Mouse (Mus musculus) erythroid progenitor cell, adult 5-6 weeks (primary cell): ENCODE data around the gene Rftn1. TPM values are rescaled to one million over a fixed set of nuclear protein-coding genes. Genes with fewer than 3 reads are reported as not detected.

Experiments
- ATAC-seq: replicated peaks from 2 replicates; pipeline ENCODE4 v1.8.0; 2016; ENCODE audit warnings: moderate number of reproducible peaks, mild to moderate bottlenecking, moderate TSS enrichment, inconsistent platforms; ENCODE audit not compliant: poor library complexity, low FRiP score, severe bottlenecking
- total RNA-seq, 2 experiments: library from RNA; stranded (forward) in 1 of 2; stranded (reverse) in 1 of 2; fragments of 150-400 nt in 1 of 2; fragments of 186-747, 209-891 nt in 1 of 2; gene quantifications; 2 replicates each; pipeline versions ENCODE4 v1.2.3 to v1.2.4; 2015 to 2017; ENCODE audit warnings: low replicate concordance in 2 of 2

Gene Rftn1
- total RNA-seq, 2 experiments from 2014 or later, result 4.6 to 5.4 TPM

DNA sequence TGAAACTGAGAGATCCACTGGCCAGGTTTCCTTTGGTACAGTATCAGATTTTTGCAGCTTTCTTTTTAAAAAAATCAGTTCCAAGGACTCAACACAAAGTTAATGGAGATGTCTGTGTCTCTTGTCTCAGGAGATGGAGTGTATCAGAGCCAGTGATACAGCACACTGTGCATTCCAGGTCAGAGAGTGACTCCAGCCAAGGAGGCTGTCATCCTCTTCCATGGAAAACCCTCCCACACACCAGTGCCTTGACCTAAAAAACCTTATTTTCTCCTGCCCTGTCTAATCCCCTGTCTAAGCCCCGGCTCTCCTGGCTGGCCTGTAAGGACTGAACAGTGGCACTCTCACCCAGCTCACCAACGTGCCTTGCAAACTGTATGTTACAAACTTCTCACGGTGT is 86.3 kb downstream of the Rftn1 start:
- no peak for ATAC-seq

DNA sequence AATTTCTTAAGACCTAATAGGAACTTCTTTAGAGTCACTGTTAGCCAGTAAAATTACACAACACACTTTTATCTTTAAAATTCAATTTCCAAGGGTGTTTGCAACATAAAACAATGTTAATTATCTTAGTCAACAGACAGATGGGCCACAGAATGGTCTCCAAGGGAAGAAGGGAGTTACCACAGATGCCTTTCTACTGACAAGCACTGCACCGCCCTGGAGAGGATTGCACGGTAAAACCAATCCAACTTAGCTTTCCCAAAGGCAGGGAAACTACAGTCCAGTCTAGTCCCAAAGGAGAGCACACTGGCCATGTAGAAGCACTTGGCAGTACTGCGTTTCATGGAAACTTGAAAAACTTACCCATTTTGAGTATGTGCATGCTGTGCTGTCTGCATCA is 89.1 kb downstream of the Rftn1 start:
- no peak for ATAC-seq

DNA sequence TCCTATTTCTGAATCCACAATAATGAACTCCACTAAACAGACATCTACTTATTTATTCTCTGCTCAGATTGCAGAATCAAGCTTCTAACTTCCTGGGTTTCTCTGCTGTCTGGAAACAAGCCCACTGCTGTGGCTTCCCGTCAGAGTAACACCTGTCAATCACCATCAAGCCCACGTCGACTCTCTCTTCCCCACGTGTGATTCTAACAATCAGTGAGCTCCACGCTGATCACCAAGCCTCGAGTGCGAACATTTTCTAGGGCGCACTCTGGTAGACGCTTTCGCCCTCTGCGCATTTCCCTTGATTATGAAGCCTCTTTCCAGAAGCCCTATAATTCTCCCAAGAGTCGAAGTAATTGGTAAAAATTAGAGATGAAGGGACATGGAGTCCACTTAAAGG is 90.4 kb downstream of the Rftn1 start:
- no peak for ATAC-seq

DNA sequence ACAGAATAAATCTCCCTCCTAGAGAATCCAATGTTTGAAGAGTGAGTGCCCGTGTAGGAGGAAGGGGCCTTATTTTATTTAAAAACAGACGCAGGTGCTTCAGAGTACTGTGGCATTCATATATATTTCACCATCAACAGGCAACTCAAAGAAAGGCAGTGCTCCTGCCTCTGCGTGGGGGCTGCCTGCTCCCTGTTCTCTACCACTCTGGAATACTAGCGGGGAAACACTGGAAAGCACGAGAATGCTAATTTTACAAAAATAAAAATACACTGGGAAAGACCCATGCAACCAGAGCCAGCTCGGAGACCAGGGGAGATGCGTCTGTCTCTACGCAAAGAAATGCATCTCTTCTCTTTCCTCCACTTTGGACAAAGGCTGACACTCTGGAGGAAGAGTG is 91.1 kb downstream of the Rftn1 start:
- ATAC-seq, result no peak

DNA sequence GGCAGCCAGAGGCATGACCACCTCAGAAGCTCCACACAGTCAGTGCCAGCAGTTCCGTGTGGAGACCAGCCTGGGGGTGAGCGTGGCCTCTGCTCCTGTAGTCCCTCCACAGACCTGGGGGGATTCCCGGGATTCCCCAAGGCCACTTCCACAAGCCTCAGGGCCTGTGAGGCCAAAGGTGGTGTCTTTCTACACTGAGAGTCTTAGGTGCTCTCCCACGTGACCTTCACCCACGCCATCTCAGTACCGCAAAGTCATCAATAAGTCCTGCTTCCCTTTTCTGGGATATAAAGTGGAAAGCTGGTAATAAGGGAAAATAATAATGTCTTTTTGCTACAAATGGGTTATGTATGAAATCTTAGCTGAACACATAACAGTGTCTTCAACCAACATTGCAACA is 92.2 kb downstream of the Rftn1 start:
- no peak for ATAC-seq

DNA sequence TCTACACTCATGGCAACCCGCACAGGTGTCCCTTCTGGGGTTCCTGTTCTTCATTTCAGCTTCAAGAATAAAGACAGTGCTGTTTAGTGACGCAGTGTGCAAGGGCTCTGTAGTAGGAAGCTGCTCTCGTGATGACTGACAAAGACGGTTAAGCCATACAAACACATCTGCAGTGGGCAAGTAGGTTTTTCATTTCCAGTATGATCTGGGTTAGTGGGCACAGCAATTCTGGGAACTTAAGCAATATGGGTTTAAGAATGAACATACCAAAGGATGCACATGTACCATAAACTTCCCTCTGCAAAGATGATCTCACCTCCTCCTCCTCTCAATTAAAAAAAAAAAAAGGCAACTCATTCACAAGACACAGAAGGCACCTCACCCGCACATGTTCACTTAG is 92.6 kb downstream of the Rftn1 start:
- no peak for ATAC-seq

DNA sequence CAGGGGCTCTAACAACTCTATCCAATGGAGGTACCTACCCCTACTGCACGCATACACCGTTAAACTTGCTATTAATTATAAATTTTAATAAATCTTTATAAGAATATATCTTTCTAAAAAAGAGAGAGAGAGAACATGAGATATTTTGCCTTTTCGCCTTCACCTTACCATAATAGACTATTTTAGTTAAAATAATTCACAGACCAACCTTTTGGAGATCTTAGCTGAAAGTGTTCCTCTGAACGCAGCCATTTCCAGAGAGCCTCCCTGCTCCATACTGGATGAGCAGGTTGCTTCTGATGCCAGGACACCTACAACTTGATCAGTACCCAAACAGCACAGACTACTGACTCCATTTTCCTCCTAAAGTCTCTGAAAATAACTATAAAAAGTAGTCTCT is 94.2 kb downstream of the Rftn1 start:
- no peak for ATAC-seq

DNA sequence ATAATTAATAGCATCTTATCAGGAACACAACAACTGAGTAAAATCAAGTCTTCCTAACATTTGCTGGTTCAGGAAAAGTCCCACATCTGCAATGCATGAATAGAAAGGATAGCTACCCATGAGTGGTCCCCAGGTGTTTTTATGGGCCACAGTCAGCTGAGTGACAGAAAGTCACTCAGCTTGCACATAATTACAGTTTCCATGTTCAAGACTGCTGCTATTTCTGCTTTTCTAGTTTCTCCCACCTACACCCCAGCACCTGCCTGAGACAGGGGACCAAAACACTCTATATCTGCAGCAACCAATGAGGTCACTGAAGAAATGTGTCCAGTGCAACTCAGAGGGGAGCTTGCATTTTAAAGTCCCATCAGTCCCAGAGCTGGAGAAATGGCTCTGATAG is 95.9 kb downstream of the Rftn1 start:
- ATAC-seq, result no peak

DNA sequence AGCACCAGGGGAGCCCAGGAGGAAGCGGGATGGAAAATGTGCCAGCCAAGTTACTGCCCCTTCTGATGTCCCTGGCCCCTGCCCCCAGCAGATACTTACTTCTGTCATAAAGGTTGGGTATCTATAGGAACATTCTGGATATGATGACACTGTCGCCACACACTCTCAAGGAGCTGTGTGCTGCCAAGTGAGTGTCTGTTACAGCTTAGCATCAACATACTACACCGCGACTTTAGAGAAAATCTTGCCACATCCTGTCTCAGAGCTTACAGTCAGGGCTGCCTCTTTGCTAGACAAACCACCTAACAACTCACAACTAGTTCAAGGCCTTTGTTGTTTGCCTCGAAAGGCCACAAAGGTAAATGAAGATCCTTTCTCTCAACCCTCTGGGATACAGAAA is 96.4 kb downstream of the Rftn1 start:
- ATAC-seq, result no peak

DNA sequence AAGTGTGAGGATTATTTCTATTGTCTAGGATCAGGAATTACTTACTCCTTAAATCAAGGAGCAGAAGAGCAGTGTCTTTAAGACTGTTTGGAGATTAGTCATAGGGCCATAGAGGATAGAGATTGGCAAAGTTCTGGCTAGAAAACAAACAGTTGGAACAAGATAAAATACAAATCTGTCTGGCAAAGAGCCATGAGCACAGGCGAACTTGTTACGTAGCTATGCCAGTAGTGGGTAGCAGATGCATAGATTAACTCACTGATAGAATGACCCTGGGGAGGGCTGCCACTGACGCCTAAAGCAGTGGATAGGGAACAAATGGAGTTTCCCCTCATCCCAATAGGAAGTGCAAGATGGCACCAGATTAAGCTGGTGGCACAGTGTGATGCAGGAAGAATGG is 97.1 kb downstream of the Rftn1 start:
- no peak for ATAC-seq

DNA sequence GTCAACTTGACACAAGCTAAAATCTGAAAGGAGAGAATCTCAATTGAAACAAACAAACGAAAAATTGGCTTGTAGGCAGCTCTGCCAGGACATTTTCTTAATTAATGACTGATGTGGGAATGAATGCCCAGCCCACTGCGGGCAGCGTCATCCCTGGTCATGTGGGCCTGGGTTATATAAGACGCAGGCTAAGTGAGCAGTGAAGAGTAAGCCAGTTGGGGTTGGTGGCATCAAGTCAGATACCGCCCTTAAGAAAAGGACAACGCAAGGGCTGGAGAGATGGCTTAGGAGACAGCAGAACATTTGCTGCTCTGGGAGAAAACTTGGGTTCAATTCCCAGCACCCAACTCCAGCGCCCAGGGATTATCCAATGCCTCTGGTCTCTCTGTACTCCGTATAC is 97.6 kb downstream of the Rftn1 start:
- ATAC-seq, result no peak

DNA sequence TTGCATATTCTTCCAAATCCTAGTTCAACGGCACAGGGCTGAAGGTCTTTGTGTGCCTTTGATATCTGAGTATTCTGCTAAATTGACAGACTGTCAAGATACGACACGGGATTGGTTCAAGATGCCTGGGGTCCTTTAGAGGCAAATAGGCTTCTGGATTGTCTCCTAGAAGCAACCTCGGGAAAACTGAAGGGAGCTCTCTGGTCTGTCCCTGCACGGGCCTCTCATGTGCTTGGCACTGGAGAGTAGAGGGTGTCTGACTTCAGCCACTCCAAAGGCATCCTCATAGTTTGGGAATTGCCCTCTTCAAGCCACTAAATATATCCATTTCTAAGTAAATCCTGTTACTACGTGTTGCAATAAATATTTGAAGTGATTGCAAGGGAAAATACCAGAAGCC is 98.6 kb downstream of the Rftn1 start:
- ATAC-seq, result no peak

DNA sequence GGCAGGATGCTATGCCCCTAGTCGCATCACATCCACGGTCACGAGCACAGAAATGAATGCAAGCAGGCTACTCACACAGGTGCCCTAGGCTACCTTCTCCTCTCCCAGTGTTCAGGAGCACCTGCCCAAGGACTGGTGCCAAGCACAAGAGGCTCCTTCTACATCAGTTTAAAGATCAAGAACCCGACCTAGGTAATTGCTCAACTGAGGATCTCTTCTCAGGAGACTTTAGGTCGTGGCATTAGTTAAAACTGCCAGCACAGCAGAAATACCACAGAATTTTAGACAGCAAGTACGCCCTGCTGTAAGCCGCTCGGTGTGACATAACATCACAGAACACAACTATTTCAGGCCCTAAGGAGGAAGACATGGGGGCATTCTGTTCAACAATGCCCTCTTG is 100.7 kb downstream of the Rftn1 start:
- ATAC-seq, result no peak

DNA sequence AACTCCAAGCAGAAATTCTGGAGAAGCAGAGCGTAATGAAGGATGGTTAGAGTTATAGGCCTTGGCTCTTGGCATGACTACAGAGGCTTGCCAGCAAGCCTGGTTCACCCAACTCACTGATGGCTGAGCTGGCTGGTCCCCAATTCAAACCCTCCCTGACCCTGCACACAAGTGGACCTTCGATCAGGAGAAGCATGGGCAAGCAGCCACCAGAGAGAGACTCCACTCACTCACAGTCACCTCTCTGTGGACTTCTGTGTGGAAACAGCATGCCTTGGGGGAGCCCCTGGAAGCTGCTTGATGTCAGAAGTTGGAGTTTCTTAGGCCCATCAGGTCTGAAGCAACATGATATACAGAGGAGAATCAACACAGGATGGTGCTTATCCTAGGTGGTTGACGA is 102.4 kb downstream of the Rftn1 start:
- no peak for ATAC-seq

DNA sequence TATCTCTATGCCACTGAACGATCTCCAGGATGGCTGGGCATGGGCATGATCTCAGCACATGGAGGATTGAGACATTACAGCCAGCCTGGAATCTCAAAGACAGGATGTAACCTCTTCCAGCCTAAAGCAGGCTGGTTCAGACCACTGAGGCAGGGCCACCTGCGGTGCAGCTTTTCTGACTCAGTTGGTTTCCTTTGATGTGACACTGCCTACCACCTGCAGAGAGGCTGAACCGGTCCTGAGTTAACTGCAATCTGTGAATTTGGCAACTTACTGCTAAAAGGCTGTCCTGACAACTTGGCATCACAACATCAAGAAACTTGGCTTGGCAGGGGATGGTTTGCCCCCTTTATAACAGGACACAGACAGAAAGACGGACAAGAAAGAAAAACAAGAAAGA is 103.6 kb downstream of the Rftn1 start:
- ATAC-seq, result no peak

DNA sequence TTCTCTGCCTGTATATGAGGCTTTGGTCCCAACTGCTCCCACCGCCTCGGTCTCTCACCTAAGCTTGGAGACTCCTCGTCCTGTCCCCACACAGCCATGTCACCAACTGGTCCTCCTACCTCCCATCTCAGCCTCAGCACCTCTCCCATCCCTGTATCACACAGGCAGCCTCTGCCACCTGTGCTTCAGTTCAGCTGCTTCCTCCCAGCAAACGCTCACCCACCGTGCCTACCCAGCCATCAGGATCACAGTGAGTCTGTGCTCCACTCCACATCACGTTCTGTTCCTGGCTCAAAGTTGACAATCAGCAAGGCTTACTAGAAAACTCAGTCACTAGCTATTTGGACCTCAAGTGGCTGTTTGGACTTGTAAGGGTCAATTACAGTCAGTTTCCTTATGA is 105.8 kb downstream of the Rftn1 start:
- ATAC-seq, result no peak

DNA sequence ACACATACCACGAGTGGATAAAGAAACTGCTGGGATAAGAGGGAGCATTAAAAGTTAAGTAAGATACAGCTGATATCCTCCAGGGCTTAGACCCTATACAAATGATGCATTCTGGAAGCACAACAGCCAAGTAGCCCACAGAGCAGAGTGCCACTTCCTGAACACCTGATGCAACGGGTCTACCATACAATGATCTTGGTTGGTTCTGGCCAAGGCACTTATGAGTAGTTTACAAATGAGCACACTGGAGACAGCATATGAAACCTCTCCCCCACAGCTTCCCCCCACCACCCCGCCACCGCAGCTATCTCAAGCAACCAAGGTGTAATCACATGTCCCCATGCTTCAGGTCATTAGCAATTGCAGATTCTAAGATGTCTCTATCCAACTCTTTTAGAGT is 106.5 kb downstream of the Rftn1 start:
- no peak for ATAC-seq

DNA sequence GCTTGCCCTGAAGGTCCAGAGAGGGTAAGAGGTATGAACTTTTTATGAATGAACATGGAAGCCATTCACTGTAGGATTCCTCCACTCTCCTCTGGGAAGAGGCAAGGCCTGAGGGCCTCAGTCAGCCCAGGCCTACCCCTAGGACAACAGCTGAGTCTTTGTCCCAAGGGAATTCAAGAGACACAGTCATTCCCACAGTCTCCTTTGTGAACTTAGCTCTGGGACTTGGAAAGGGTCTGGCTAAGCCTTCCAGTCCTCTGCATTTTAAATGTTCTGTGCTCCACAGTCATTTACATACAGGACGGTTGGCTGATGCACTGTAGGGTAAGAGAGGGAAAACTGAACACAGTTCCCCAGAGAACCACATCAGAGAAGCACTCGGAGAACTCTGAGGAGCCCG is 107.5 kb downstream of the Rftn1 start:
- ATAC-seq, result no peak

DNA sequence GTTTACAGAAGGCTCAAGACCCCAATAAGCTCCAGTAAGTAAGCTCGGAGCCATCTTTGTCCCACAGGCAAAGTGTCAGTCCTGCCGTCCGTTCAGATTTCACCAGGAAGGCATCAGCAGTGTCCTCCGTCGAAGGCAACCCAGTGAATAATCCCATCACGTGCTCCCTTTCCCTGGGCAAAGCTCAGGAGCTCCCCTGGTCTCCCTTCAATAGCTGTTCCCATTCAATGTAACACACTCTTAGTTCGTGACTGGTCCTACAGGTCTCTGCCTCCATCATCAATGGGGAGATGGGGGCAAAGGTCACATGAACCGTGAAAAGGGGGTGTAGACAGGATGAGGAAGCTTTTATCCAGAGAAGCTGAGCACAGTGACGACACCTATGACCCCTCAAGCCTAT is 108.8 kb downstream of the Rftn1 start:
- ATAC-seq, result no peak

DNA sequence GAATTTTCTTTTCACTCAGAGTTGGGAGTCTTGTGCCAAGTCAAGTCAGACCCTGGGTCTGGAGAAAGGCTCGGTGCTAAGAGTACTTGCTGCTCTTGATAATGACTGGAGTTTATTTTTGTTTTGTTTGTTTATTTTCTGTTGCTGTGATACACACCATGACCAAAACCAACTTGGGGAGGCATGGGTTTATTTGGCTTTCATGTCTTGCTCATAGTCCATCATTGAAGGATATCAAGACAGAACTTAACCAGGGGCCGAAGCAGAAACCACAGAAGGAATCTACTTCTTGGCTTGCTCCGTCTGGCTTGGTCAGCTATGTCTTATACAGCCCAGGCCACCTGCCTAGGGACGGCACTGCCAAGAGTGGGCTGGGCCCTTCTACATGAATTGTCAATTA is 109.5 kb downstream of the Rftn1 start:
- ATAC-seq, result no peak

DNA sequence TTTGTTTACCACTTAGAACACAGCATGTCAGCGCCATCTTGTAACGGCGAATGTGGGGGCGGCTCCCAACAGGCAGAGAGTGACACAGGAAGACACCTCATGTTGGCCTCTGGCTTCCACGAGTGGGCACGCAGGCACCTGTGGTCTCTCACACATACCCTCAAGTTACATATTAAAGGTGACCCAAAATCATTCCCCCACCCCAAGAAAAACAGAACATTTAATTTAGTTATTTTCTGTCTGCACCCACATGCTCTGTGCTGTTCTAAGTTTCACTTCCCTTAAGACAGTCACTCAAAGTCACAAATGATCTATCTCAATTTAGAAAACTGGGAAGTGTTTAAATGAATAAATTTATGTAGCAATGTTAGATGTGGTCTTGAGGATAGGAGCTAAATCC is 111.7 kb downstream of the Rftn1 start:
- ATAC-seq, result no peak

DNA sequence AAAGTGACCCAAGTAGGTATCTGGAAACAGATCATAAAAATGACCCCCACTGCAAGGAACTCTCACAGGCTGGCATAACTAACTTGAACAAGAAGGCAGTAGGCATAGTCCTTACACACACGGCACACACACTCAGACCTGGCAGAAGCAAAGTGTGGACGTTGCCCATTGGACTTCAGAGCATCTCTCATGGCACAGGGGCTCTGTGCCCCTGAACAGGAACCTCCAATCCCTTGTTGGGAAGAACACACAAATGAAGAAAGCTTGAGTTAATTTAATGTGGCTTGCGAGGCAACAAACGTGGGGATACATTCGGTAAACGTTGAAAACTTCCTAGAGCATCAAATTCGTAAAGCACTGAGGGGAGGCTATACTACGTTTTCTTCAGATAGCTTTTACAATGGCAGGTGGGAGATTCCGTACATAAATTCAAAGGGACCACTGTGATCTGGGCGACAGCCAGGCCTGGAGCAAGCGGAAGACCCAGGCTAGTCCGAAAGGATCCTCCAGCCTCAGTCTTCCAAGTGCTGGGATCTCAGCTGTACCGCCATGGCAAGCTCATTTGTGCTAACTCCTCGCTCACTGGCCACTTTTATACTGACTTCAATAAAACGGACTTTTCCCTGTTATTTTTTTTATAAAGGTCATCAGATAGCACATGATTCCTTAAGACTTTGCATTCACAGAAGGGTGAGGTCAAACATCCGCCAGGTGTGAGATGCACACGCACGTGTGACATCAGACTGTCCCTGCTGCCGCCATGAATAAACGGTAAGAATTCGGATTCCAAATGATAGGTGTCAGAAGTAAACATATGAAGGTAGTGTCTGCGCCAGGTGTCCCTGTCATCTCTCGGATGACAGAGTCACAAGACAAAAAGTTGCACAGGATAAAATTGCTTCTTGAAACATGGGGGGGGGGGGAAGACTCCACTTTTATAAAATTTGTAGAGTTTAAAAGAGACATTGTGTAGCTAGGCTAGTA is 117.2 kb downstream of the Rftn1 start:
- ATAC-seq, result no peak
